Mouse (Mus musculus) lung, postnatal 36 days (tissue): Measurements from ENCODE around the gene Rapgef3.

Source experiments
- DNase-seq: peaks from one replicate; pipeline ENCODE4 v3.0.0; 2022; ENCODE audit warnings: mixed read lengths

Gene Rapgef3

DNA sequence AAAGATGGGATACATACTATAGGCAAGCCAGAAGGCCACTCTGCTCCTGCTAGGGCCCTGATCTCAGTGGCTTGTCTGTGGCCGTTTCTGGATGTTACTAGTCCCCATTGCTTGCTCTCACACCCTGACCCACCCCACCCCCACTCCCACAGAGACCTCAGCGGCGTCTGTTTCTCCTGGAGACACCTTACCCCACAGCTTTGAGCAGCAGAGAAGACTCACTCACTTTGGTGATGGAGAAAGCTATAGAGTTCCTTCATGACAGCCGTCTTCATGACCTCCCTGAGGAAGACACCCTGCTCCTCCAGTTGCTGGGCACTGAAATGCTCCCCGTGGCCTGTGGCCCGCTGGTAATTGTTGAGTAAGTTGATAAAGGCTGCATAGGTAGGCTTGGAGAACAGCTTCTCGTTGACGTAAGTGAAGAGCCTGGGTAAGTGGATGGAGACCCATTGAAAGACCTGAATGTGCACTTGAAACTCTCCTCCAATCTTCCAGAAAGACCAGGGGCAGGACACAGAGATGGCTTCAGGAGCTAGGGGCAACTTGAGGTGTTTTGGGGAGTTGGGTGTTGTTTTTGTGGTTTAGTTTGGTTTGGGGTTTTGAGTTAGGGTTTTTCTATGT is 49.1 kb downstream of the Rapgef3 start:
- DNase-seq: peak; percentile 59

DNA sequence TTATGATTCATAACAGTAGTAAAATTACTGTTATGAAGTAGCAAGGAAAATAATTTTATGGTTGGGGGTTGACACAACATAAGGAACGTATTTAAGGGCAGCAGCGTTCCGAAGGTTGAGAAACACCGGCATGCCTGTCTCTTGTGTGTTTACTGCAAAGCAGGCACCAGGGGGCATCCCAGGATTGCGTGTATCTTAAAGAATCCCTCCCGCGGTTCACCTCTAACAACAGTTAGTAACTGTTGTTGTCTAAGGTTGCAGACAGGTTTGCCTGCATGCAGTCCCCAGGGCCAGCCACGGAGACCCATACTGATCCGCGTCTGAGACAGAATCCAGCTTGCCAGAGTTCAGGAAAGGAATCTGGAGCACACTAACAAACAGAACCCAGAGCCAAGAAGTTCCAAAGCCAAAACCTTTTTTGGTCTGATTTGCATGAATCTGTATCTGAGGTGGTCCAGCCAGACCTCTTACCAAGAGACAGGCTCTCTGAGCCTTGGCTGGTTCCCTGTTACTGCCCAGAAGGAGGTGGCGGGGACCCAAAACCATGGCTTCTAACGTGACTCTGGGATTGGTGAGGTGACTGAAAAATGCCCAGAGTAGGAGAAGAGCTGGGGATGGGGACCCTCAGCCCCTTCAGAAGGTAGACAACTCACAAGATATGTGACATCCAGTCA is 49.8 kb downstream of the Rapgef3 start:
- DNase-seq: peak; percentile 82

- DNase-seq: no peak
Observed at GRCm38 (mm10) chr15:97716782-97717181, 51.0 kb downstream of the Rapgef3 start.

DNA sequence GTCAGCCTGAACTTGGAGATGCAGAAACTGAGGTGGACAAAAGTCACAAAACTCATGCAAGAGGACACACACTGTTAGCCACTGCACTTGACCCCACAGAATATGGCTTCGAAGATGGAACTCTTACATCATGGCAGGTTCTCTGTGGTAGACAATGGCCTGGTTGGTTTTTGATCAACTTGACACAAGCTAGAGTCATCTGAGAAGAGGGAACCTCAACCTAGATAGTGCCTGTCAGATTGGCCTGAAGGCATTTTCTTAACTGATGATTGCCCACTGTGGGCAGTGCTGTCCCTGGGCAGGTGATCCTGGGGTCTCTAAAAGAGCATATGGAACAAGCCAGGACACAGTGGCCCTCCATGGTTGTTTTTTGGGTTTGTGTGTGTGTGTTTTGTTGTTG is 52.0 kb downstream of the Rapgef3 start:
- DNase-seq: no peak

DNA sequence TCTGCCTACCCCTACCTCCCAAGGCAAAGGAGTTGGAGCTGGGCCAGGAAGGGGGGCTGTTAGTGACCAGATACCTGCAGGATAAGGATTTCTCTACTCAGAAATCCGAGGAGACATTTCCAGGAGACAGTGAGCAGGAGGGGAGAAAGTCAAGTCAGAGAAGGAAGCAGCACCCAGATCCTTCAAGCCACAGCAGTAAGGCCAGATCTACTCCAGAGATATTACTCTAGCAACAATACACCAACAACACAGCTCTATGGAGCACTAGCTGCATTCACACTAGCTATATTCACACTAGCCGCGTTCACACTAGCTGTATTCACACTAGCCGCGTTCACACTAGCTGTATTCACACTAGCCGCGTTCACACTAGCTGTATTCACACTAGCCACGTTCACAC is 52.7 kb downstream of the Rapgef3 start:
- DNase-seq: no peak

GRCm38 (mm10) chr15:97712546-97712945 is 55.2 kb downstream of the Rapgef3 start:
- DNase-seq: no peak

DNA sequence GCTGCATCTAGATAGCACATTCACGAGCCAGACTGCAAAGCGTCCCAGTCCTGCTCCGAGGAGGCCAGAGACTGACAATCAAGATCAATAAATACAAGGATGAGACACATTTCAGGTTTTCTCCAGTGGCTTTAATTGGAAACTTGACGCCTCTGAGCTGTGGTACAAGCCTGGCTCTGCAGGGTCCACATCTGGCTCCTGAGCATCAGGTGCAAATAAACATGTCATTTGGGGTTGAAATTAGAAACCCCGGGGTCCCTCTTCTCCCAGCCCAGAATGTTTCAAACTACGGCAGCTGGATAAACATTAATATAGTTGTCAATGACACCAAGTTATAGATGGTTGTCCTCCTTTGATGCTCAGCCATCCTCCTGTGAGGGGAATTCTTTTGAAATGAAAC is 56.9 kb downstream of the Rapgef3 start:
- no peak for DNase-seq

GRCm38 (mm10) chr15:97705211-97706050 is 62.3 kb downstream of the Rapgef3 start, which contains the start of gene Rpap3:
Gene Rpap3, minus strand, starts transcription at chr15:97705825.
- peak; percentile 87 for DNase-seq

DNA sequence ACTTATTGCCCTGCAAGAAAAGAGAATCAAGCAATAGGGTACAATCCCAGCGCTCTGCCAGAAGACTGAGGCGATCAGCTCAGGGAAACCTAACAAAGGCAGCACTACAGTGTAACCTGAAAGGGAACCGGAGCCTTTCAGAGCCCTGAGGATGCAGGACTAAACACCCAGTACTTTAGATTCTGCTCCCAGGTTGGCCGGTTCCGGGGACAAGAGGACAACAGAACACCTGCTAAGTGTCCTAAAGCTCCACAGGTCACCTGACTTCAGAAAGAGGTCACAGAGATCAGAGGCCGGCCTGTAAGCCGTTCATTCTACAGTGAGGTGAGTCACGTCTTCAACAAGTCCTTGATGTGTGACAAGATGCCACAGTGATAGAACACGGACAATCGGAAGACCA is 71.2 kb downstream of the Rapgef3 start:
- DNase-seq: no peak
